Mouse (Mus musculus) adrenal gland, adult 8-10 months (tissue): ENCODE data around the gene Usp9x. TPM values are rescaled to one million over a fixed set of nuclear protein-coding genes. Genes with fewer than 3 reads are reported as not detected.

Experiments used
- DNase-seq: peaks from one replicate; pipeline ENCODE4 v3.0.0; 2022
- total RNA-seq, 4 experiments: library from RNA; stranded (reverse); gene quantifications; 2 replicates each; pipeline ENCODE4 v1.2.4; 2022

The Usp9x gene
- total RNA-seq = 100 to 1,000 TPM; 172 to 242 (median 222) TPM

DNA sequence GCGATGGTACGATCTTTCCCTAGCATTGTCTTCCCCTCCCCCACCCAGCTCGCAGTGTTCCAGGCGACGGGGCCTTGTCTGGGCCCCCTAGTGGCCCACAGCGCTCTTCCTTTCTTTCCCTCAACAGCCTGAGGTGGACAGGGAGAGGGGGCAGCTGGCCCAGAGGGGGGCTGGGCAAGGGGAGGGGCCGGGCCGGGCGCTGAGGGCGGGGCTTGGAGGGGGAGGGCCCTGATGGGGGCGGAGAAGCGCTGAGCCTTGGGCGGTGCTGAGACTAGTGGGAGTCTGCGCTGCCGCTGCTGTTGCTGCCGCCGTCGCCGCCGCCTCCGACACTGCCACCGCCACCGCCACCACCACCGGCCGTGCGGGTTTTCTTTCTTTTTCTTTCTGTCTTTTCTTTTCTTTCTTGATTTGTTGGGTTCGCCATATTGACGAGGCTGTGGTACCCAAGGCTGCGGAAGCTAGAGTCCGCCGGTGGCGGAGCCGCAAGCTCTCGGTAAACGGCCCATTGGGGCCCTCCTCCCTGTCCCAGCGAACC lies at the start of gene Usp9x:
Gene Usp9x (plus strand): TSS at position 258 of the 535 bp plus-strand sequence.
- DNase-seq = no peak

DNA sequence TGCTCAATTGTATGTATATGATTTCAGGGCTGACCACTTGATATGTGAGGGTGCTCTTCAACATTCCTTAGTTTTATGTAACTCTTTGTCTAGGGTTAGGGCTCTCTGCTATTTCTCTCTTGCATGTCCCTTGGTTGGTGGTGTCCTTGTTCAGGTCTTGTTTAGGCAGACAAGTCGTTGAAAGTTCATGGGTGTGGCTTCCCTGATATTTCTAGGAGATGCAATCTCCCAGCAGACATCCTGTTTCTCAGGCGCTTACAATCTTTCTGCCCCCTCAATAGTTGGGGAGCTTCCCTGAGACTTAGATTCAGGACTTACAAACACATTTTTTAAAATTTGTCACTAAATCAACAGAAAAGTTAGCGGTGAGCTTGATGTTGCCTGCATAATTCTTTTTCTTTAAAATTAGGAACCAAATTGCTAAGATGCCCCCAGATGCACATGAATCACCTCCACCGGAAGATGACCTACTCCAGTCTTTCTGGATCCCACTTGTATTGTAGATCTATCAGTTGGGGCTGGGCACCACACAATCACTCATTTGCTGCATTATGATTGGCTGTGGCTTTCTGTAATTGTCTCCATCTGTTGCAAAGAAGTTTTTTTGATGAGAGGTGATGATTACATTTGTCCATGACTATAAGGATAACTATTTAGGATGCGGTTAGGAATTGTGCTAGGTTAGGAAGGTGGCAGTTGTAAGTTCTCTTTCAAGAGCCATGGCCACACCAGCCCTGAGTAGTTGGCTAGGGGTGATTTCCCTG lies 48.6 kb upstream of the Usp9x start:
- no peak for DNase-seq

- DNase-seq = no peak
These were observed 46.6 kb upstream of the Usp9x start for GRCm38 (mm10) chrX:13024539-13025202.

DNA sequence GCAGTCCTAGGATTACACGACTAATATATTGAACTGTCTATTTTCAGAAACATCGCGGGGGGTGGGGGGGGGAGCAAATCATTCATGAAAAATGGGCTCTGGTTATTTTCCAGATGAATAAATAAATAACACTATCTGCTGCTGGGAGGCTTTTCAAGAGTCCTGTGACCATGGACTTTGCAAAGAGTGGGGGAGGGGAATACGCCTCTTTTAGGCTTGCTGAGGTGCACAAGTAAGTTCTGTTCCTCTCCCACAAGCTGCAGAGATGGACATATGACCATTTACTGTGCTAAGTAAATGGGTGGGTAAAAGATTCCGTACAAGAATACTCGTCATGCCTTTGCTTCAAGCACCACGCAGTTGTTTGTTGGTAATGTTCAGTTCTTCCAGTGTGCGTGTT lies 46.0 kb upstream of the Usp9x start:
- no peak for DNase-seq

DNA sequence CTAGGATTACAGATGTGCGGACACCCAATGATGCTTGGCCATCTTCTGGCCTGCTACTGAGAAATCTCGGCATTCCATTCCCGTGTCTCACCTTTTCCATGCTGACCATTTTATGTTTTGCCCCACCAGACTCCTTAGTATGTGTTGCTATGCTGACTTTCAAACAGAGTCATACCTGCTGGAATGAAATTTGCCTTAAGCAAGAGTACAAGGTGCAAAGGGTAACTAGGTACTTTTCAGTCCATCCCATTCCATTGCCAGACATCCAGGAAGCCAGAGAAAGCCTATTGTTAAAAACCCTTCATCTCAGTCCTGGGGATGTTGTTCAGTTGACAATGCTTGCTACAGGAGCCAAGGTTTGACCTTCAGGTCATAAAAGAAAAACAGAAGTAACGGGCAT lies 43.1 kb upstream of the Usp9x start:
- no peak for DNase-seq

DNA sequence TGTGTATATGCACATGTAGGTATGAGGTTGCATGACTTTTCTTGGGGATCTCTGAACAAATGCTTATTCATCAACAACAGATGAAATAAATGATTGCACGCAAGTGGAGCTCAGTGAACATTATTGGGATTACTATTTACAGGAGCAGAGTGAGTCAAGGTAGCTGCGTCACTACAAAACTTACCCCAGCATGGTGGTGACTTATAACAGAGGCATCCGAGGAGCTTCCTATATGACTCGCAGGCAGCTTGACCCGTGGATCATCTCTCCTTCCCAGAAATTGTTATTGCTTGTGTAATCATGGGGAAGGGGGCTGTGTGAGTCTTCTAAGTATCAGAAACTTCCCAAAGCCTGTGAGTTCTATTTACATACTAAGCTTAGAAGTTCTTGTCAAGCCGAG lies 41.3 kb upstream of the Usp9x start:
- no peak for DNase-seq

DNA sequence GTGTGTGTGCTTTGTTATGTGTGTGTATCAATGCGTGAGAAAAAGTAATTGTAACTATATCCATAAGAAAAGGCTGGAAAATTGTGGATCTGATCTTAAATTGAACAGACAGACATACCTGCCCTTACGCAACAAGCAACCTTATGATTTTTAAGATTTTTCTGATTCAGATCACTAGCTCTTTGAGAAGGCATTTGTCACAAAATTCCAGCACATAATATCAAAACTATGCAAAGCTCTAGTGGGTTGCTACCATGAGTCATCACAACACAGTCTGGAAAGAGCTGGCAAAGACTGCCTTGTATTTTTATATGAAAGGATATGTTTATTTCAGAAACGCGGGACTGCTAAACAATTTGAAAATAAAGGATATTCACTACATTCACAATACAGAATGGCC lies 34.2 kb upstream of the Usp9x start:
- no peak for DNase-seq

GRCm38 (mm10) chrX:13039211-13039610 lies 32.1 kb upstream of the Usp9x start:
- DNase-seq = no peak

- no peak for DNase-seq
These were observed 30.9 kb upstream of the Usp9x start for GRCm38 (mm10) chrX:13040391-13040790.

DNA sequence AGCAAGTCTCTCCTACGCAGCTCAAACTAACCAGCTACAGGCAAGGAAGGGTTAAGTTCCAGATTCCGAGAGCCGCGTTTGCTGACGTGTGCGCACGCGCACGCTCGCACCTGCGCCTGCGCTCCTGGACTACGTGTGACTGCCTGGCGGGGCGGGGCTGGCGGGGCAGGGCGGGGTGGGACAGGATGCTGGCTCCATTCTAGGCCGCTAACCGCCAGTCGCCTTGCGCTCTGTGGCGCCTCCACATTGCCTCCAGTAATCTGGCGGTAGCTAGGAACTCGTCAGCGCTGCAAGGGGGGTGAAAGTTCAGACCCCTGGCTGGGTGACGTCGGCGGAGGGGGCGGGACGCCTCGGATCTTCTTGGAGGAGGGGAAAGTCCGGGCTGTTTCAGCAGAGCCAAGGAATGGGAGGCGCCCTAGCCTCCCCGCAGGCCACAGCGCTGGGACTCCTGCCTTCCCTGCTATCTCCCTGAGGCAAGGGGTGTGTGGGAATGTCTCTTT lies 29.6 kb upstream of the Usp9x start:
- peak; percentile 95 for DNase-seq

- no peak for DNase-seq
These were observed 27.5 kb upstream of the Usp9x start for GRCm38 (mm10) chrX:13043780-13044179.

DNA sequence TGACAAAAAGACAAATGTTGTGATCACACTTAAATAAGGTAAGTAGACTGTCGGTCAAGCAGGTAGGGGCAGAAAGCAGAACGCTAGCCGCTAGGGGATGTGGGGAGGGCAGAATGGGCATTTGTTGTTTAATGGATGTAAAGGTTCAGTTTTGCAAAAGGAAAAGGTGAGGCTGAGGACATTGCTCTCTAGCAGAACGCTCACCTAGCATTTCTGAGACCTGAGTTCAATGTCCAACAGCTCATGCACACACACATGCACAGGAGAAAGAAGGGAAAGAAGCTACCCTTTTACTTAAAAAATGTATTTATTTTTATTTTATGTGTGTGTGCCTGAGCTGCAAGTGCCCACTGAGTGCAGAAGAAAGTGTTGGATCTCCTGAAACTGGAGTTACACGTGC lies 26.6 kb upstream of the Usp9x start:
- DNase-seq = no peak

- no peak for DNase-seq
These were observed 24.3 kb upstream of the Usp9x start for GRCm38 (mm10) chrX:13046893-13047435.

DNA sequence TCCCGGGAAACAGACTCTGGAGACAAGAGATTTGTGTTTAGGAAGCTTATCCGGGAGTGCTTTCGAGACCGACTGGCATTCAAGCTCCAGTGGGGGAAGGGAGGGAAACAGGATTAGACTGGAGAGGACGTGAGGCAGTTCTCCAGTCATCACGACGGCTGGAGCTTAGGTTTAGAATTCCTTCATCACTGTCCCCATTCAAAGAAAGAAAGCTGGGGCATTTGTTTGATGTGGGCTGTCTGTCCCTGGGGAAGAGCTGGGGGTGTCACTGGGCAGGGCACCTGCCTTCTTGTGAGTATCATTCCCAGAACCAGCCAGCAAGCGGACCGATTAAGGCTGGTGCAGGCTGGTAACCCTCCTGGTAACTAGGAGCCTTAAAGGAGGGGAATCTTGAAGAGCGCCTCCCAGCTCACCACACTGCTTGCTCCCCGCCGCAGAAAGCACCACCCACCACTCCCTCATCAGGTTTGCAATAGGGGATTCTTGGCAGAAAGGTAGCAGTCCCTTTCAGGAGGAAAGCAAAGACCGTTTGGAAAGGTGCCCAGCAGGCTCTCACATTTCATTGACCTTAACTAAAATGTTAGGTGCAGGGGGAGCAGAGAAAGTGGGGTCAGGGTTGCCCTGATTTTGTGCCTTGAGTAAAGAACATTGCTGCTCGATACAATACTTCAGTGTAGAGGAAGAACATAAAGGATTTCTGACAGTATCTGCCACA lies 23.5 kb upstream of the Usp9x start:
- DNase-seq = no peak

GRCm38 (mm10) chrX:13054612-13055011 lies 16.7 kb upstream of the Usp9x start:
- peak; percentile 28 for DNase-seq

DNA sequence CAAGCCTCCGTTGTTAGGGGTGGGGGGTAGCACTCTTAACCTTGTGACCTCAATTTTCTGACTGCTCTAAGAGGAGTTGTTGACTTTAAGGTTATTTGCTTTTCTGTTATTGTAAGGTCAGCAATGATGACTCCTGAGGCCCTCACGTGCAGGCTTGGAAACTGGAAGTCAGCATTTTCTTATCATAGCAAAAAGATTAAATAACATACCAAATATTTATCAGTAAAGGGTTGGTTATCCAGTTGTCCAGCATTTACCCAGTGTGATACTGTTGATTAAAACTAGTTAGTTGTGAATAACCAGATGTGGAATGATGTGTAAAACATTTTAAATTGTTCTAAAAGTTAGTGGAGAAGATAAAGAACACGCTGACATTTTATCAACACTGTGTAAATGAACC lies 9.3 kb upstream of the Usp9x start:
- DNase-seq = no peak

GRCm38 (mm10) chrX:13064273-13064925 lies 6.9 kb upstream of the Usp9x start:
- DNase-seq = no peak

DNA sequence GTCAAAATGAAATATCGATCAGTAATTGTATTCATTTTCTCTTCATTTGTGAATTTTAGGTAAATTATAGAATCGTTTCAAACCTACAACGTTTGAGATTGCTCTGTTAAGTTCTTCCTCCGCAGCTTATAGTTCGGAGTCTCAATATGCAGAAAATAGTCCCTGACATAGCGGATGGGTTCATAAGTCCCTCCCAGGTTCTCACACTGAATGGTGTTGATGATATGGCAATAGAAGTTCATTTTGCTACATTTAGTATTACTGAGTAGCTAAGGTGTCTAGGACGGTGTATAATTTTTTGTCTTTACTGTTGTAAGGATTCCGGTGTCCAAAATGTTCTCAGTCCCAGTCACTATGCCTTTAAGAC lies 1.1 kb upstream of the Usp9x start:
- no peak for DNase-seq

- peak; percentile 89 for DNase-seq
These were observed 591 bp upstream of the Usp9x start for GRCm38 (mm10) chrX:13070573-13071240.

GRCm38 (mm10) chrX:13071776-13072460 lies 620 bp downstream of the Usp9x start:
- peak; percentile 74 for DNase-seq

DNA sequence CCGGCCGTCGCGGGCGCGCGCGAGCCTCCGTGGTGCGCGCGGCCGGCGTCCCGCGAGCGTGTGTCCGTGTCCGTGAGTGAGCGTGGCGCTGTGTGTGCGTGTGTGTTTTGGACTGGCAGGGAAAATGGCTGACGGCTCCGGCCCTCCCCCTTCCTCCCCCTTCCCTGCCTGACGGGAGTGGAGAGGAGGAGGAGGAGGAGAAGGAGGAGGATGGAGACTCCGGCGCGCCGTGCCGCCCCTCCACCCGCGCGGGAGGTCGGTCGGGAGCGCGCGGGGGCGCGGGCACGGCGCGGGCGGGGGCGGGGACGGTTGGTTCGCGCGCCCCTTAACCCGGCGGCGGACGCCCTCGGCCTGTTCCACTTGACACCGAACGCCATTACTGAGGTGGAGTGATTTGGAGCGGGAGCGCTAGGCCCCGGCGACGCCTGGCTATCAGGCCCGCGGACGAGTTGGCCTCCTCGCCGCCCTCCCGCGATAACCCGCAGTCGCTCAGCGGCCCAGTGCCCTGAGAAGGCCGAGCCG lies 1.2 kb downstream of the Usp9x start:
- peak; percentile 69 for DNase-seq
